Mouse (Mus musculus) bone marrow, adult 2 months (tissue): Measurements from ENCODE around the gene Pde4d.

Experiments
- CTCF ChIP-seq: fragments of 200-500 bp; IDR thresholded peaks from 2 replicates; pipeline ENCODE4 v1.5.1; 2011; ENCODE audit warnings: low read length, control low read depth; ENCODE audit not compliant: control insufficient read depth, insufficient read depth
- POLR2A ChIP-seq: fragments of 200-500 bp; IDR thresholded peaks from 2 replicates; pipeline ENCODE4 v1.6.1; 2011; ENCODE audit warnings: low read depth, mild to moderate bottlenecking, control low read depth, low read length, borderline replicate concordance; ENCODE audit not compliant: control insufficient read depth

GRCm38 (mm10) chr13:108489825-108490224 lies 40.1 kb downstream of the Pde4d start:
- no peak for TF ChIP-seq POLR2A
- no peak for TF ChIP-seq CTCF
